Mouse (Mus musculus) adrenal gland, postnatal 14 days (tissue): ENCODE data around the gene Pak7. TPM values are rescaled to one million over a fixed set of nuclear protein-coding genes. Genes with fewer than 3 reads are reported as not detected.

Source experiments
- DNase-seq: peaks from one replicate; pipeline ENCODE4 v3.0.0; 2021; ENCODE audit warnings: mixed read lengths
- total RNA-seq: library from RNA; stranded (reverse); gene quantifications from 2 replicates; pipeline ENCODE4 v1.2.3, GENCODE M21; 2021

Gene Pak7
- total RNA-seq, 1 experiment from 2014 or later: 0.15 TPM

GRCm38 (mm10) chr2:136150752-136151151 is 237.0 kb downstream of the Pak7 start:
- DNase-seq: no peak

GRCm38 (mm10) chr2:136149530-136149929 is 238.2 kb downstream of the Pak7 start:
- peak; percentile 11 for DNase-seq

- peak; percentile 82 for DNase-seq
These were observed 238.8 kb downstream of the Pak7 start for GRCm38 (mm10) chr2:136148999-136149398.

DNA sequence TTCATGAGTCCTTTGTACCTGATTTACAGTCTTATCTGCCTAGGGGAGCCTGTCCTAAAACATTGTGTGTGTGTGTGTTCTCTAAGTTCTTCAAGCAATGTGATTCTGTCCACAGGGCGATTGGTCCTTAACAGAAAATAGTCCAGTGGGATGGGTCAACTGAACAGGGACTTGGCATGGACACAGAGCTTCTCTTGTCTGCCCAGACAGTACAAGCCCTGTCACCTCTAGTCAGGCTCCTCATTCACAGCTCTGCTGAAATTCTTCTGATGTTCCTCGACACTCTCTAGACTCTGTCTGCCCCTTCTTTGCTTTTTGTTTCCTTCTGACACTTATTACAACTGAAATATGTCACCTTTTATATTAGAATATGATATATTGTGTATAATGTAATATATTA is 247.0 kb downstream of the Pak7 start:
- DNase-seq: no peak

DNA sequence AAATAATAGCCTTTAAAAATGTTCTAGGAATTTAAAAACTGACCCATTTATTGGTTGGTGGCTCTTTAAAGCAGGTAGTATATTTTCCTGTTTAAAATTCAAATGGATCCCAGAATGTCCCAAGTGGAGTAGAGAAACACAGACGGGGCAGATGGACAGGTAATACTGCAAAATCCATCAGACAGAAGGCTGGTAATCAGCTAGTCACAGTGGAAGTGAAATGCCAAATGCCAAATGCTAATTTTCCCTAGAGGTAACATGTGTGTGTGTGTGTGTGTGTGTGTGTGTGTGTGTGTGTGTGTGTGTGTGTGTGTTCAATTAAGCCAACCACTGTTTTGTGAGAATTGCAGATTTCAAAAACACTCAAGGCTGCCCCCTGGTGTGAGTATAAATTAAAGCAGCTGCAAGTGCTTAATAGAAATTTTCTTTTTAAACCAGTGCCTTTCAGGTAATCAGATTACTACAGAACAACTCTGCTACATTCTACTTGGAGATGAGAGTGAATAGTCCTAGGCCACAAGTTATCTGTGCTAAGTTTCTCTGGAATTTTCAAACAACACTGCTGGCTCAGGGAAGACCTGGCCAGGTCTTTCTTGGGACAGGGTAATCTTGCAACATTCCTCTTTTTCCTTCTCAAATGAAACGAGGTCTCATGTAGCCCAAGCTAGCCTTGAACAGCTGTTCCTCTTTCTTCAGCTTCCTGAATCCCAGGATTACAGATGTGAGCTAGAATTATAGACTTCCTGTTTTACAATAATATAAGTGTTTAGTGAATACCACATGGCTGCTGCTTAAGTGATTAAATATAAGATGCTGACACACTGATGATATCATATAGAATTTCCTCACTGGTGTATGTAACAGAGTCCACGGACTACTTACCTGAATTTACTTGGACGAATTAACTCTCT is 248.4 kb downstream of the Pak7 start:
- DNase-seq: peak; percentile 34

GRCm38 (mm10) chr2:136138451-136138850 is 249.3 kb downstream of the Pak7 start:
- no peak for DNase-seq

DNA sequence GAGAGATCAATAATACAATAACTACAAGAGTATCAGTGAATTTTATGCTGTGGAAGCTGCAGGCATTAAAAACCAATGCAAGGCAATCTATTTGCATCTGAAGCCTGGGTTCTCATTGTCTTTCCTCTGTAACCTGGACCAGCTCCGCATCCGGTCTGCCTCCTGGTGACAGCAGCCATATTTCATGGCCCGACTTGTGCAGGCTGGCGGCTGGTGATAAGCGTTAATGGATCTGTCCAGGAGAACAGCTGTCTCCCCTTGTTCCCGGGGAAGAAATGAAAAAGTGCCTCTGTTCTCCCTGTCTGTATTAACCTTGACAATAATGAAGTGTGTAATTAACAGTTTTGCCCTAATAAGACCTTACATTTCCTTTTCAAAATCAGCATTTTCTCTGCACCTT is 265.9 kb downstream of the Pak7 start:
- DNase-seq: peak; percentile 42

GRCm38 (mm10) chr2:136118006-136118405 is 269.8 kb downstream of the Pak7 start:
- no peak for DNase-seq

- no peak for DNase-seq
These were observed 274.4 kb downstream of the Pak7 start for GRCm38 (mm10) chr2:136113374-136113773.

- no peak for DNase-seq
These were observed 278.8 kb downstream of the Pak7 start for GRCm38 (mm10) chr2:136109038-136109363.

DNA sequence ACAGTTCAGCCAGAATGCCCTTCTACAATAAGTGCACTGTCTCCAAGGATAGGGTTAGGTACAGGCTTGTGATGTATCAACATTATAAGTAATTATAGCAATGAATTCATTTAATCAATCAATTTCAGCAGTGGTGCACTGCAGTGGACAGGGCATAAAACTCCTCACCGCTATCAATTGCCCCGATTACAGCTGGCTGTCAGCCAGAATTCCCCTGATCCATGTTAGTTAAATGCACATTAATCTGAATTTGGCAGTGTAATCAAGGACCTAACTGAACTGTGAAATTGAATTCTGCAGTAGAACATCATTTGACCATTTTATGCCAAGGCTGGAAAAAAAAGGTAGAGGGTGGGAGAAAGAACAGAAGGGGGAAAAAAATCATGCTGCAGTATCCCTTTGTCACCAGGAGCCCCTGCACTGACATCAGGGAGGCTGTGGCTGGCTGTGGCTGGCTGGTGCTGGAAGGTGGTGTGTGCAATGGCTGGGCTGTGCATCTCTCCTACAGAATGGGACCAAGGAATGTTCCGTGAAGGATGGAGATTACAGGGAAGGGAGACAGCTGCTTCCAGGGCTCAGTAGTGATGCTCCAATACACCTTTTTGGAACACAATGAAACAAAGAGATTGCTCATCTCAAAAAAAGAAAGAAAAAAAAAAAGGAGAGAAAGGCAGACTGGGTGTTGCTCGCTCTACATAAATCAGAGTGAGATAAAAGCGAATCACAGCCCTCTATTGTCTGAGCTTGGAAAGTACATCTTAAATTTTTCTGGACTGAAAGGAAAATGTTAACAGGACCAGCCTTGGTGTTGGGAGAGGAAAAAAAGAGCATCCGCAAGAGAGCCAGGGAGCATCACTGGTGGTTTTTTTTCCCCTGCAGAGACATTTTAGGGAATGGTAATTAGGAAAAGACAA is 279.4 kb downstream of the Pak7 start:
- DNase-seq: no peak

DNA sequence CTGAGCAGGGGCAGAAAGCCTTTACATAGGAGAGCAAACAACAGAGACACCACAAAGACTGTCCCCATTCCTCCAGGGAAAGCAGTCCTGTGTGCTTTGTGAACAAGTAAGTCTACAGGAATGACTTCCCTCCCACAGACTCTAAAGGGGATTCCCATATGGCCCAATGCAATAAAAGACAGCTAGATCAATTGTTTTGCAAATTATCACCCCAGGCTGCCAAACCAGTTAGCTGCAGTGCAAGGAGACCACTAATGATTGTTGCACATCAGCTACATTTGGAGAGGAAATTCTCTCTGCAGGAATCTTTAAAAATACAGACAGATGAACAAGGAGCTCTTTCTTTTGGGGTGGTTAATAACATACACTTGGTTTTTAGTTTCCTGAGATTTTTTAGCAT is 280.2 kb downstream of the Pak7 start:
- DNase-seq: no peak

DNA sequence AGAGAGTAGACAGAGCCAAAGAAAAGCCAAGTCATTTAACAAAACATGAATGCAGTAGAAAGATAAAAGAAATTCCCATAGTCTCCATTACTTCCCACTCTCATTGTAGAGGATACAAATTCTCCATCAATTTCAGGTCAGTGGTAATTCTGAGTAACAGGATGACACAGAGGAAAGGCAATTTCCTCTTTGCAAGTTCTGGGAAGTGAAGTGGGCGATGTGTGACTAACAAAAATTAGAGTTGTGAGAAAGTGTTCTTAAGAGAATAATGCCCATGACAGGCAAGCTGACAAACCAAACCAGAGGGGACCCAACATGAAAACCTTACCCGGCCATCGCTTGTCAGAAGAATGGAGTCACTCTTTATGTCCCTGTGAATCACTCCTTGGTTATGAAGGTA is 290.6 kb downstream of the Pak7 start:
- no peak for DNase-seq

DNA sequence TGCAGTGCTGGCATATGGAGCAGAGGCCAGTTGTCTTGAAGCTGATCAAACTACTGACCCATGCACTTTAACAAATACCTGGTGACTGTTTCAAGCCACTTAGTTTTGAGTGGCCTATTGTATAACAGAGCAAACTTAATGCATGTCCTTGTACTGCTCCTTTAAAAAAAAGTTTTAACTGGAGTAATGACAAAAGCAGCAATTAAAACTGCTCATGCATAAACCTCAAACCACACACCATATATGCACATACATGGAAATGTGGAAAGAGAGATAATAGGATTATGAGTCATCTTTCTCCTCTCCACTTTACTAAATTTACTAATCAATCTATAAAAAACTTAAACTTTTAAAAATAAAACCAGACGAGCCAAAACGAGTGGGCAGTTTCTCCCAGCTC is 291.8 kb downstream of the Pak7 start:
- DNase-seq: no peak

DNA sequence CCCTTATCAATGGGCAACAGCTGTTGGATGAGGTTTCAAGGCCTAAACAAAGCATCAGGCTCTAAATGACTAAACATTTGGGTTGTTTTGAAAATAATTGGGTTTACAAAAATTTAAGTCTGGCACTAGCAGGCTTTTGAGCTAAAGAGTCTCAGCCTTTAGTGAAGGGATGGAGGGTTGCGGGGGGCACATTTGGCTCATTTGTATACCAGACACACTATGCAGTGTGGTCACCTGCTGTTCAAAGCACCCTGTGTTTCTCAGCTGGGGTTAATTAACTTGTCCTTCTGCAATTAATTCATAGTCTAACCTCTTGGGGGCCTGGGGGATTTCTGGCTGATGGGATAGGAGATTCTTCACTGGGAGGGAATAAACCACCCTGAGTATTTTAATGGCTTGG is 323.4 kb downstream of the Pak7 start:
- DNase-seq: no peak

DNA sequence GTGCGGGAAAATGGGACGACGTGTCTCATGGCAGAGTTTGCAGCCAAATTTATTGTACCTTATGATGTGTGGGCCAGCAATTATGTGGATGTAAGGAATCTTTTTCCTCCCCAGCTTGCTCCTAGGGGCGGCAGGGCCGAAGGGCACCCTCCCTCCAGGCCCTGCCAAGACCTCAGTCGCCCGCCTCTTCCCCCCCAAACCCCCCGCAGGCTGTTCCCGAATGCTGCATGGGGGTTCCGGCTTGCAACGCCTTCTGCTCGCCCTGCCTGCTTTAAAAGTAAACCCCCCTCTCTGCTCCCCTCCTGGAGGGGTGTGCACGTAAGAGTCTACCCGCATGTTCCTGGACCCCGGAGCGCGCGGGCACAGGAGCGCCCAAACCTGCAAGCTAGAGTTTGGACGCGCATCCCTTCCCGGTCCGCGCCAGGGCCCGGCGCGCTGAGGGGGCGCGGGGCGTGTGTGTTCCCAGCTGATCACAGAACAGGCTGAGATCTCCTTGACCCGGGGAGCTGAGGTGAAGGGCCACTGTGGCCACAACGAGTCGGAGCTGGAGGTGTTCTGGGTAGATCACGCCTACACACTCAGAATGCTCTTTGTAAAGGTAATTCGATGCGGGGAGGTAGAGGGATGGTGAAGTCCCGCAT is 328.6 kb downstream of the Pak7 start:
- DNase-seq: no peak

DNA sequence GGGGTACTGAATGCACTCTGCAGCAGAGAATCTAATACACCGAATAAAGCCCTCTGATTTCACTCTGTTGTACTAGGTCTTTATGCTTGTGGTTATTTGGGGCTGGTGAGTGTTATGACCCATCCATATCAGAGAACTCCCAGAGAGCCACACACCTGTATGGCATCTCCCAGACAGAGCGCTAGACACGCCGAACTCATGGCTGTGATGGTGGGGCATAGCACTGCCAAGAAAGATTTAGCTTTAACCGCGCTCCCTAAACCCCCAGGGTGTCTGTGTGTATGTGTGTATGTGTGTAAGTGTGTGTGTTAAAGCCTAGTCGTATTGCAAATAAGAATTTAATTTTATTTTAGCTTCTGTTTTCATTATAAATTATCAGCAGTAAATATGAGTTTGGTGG is 329.4 kb downstream of the Pak7 start:
- DNase-seq: no peak

- peak; percentile 26 for DNase-seq
These were observed 329.9 kb downstream of the Pak7 start for GRCm38 (mm10) chr2:136057861-136058331.

GRCm38 (mm10) chr2:136051688-136052289 is 336.0 kb downstream of the Pak7 start, which contains the start of gene Lamp5:
Gene Lamp5 (plus strand): TSS chr2:136052239.
- DNase-seq: no peak

GRCm38 (mm10) chr2:136050793-136051615 is 336.8 kb downstream of the Pak7 start:
- DNase-seq: peak; percentile 6

DNA sequence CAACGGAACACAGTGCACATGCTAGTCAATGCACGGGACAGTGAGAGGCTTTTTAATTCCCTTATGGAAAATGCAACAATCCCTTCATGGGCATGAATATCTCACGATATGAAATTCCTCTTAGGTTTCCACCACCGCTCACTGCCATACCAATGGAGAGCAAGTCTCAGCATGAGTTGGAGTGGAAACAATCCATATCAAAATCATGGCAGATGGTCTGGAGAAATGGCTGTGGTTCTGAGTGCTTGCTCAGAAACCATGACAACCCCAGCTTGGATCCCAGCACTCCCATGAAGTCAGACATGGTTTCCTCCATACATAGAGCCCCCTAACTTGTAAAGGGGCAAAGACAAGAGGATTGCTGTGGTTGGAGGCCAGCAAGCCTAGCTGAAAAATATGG is 339.3 kb downstream of the Pak7 start:
- no peak for DNase-seq
